Mouse (Mus musculus): ENCODE data around the gene Samsn1. TPM values are rescaled to one million over a fixed set of nuclear protein-coding genes. Genes with fewer than 3 reads are reported as not detected.

Samsn1 gene
- total RNA-seq, 2 experiments from 2014 or later = 1.6 to 1.7 TPM

DNA sequence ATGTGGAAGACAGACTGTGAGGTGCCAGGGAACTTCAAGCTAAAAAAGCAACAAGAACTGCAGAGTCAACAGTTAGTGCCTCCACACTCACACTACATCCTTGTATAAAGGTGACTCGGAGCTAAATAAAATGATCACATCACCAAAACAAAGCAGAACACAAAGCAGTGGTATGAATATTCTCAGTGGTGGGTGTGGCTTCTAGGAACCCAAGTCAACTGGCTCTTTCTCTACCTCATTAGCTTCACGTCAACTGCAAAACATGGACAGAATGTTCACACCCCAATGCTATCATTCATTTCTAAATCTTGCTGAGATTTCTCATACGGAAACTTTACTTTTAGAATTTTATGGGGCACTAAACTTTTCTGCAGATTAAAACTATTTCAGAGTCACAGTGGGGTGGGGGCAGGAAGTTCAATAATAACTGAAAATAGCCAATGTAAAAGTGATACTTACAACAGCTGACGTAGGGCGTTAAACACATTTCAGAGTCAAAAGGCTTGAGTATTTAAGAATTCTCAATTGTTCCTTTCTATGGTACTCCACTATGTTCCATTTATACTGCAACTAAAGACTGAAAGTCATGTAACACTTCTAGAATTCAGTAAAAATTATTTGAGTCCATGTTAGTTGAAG lies 127.7 kb downstream of the Samsn1 start:
- no peak for DNase-seq (ENCODE audit: extremely low spot score in 1 of 2, low spot score in 2 of 2)
- intact Hi-C loops (cut with DNase I) = no loop called here

DNA sequence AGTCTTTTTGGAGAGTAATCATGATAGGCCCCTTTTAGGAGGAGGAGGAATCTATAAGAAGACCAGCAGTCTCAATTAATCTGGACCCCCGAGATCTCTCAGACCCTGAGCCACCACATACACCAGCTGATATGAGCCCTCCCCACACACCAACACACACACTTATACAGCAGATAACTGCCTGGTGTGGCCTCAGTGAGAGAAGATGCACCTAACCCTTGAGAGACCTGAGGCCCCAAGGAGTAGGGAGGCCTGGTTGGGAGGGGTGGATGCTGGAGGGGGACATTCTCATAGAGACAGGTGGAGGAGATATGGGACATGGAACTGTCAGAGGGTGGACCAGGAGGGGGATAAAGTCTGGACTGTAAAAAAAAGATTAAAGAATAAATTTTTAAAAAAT lies 128.6 kb downstream of the Samsn1 start:
- no peak for DNase-seq (ENCODE audit: extremely low spot score in 1 of 2, low spot score in 2 of 2)
- intact Hi-C loops (cut with DNase I) = no loop called here

DNA sequence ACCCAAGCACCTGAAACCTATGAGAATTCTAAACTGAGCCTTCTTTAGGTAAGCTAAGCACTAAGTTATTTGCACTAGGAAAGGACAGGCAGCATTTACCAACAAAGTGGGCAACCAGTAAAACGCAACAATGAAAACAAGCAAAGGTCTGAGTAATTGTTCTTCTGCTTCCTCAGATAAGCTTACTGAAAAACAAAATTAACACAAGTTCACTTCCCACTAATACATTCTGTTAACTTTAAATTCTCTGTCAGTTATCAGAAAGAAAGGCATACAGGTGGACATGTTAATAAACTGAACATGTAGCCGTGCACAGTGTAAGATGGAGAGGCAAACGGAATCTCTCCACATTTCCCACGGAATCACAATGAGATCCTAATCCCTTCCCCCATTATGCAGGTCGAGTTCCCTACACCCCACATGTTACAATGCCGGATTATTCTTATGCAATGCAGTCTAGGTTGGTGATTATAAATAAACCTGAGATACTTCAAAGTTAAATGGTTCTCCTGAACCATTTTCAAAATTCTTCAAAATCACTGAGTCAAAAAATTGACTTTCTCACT lies 132.9 kb downstream of the Samsn1 start:
- DNase-seq (ENCODE audit: extremely low spot score in 1 of 2, low spot score in 2 of 2) = no peak
- intact Hi-C loops (cut with DNase I) = no loop called here

DNA sequence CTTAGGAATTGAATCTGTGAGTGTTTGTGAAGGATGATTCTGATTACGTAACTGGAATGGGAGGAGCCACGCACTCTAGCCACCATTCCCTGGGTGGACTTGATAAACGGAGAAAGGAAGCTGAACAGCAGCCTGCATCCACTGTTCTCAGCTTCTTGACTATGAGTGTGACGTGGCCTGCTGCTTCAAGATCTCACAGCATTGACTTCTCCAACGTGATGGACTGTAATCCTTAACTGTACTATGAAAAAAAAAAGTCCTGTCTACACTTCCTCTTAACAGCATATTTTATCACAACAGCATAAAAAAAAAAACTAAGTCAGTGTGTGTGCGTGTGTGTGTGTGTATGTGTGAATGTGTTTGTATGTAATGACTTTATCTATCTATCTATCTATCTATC lies 134.9 kb downstream of the Samsn1 start:
- intact Hi-C loops (cut with DNase I) = no loop called here
- no peak for DNase-seq (ENCODE audit: extremely low spot score in 1 of 2, low spot score in 2 of 2)

DNA sequence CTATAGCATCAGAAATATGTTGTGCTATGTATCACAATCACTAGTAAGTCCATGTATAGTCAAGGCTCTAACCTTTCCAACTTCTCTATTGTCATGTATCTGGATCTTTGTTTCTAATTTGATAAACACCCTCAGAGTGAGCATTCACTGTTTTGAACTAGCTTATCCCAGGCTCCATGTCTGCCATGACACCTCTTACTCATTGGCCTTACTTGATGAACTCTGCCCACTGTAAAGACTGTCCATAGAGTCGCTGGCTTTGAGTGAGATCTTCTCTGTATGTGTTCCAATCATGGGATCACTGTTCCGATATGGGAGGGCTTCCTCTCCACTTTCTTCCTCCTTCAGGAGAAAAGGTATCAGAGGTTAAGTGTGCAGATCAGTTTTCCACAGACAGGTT lies 143.2 kb downstream of the Samsn1 start:
- DNase-seq (ENCODE audit: extremely low spot score in 1 of 2, low spot score in 2 of 2) = no peak
- intact Hi-C loops (cut with DNase I) = no loop called here

DNA sequence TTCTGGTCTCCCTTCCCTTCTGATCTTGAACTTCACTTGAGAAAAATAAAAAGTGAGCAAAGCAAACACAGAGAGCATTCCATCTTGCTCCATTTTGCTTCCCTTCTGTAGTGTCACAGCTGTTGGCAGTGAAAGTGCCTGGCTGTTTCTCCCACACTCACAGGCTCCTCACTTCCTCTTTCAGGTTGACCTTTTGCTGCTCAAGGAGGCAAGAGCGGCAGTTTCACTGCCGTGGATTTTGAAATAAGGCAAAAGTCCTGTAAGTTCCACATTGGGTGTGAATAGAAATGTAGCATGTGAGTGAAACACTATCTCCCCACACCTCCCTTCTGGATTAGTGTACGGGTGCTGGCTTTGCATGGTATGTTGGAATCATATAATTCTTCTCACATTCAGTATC lies 144.9 kb downstream of the Samsn1 start:
- intact Hi-C loops (cut with DNase I) = no loop called here
- no peak for DNase-seq (ENCODE audit: extremely low spot score in 1 of 2, low spot score in 2 of 2)

DNA sequence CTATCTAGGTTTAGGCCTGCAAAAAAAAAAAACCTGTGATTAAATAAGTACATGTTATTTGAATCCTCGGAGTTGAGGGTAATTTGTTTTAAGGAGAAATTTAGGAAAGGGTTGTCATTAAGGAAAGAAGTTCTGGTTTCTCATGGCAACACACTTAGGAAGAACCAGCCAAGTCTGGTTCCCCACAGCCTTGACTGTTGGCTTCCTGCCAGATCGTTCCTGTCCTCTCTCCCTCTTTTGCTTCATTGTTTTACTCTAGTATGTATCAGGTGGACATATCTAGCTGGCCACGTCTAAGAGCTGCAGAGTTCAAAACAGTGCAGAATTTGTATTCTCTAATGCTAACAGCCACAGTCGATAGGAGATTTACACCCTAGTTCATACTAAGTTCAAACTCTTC lies 146.2 kb downstream of the Samsn1 start:
- peak in 1 of 2 experiments; percentile 22 for DNase-seq (ENCODE audit: extremely low spot score in 1 of 2, low spot score in 2 of 2)
- intact Hi-C loops (cut with DNase I) = no loop called here

DNA sequence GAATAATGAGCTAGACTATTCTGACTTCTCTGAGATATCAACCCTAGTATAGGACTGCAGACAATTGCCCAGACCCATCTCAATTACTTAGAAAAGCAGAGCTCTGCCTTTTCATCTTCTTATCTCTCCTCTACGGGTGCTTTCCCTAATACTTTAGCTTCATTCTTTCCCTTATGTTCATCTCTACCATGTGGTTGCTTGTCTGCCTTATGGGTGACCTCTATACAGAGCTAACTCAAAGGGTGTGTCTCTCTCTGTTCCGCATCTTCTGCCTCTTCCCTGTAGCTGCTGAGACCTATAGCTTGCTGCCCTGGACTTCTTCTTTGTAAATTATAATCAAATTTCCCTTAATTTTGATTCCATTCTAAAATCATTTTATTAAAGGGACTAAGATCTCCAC lies 147.6 kb downstream of the Samsn1 start:
- intact Hi-C loops (cut with DNase I) = no loop called here
- DNase-seq (ENCODE audit: extremely low spot score in 1 of 2, low spot score in 2 of 2) = no peak

DNA sequence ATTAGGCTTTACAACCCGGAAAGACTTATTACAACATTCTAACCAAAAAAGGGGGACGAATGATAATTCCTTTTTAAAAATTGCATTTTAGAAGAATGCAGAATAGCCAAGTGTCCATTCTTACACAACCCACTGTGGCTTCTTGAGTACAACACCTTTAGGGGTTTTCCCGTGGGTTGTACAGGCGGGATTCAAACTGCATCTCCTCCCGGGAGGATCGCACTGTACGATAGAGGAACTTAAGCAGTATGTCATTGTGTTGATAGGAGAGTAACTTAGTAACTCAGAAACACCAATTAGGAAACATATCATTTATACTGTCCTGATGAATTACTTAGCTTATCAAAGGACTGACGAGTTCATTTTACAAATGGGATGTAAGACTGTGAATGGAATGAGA lies 149.8 kb downstream of the Samsn1 start:
- intact Hi-C loops (cut with DNase I) = loop anchor here (1.0 kb wide), 1 partner anchor 28 kb away; no protein-coding TSS in a partner anchor

DNA sequence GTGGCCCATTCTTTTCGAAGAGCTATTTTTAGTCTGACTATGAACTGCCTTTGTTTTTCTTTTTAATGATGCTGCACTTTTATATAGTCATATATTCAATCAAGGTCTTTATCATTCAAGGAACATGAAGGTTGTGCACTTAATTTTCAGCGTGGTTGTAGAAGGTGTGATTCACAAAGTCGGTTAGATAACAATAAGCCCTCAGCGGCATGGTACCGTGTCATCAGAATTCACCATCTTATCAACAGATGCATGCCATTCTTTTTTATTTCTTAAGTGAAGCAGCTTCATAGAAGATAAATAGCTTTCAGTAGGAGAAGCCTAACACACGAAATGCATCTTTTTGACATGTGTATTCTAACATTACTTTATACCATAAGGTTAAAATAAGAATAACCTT lies 154.7 kb downstream of the Samsn1 start:
- no peak for DNase-seq (ENCODE audit: extremely low spot score in 1 of 2, low spot score in 2 of 2)
- intact Hi-C loops (cut with DNase I) = no loop called here

More for the DNA sequence above, 149.8 kb downstream of the Samsn1 start:
- no peak for DNase-seq (ENCODE audit: extremely low spot score in 1 of 2, low spot score in 2 of 2)

DNA sequence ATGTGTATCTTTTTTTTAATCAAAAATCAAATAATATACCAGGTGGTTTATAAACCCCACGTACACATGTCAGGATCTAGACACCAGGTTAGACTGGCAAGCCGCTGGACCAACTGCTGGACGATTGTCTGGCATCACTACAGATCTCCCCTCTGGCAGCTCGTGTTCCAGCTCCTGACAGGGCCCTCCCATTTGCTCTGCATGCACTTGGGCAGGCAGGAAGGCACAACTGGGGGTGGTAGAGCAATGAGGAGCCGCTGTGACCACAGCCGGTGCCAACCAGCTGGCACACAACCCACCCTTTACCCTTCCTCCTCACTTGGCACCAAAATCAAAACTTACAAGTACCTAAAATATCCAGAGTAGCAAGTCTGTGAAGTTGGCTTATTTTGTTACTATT lies 156.6 kb downstream of the Samsn1 start:
- DNase-seq (ENCODE audit: extremely low spot score in 1 of 2, low spot score in 2 of 2) = peak in 1 of 2 experiments; percentile 15
- intact Hi-C loops (cut with DNase I) = no loop called here

- no peak for DNase-seq (ENCODE audit: extremely low spot score in 1 of 2, low spot score in 2 of 2)
- intact Hi-C loops (cut with DNase I) = no loop called here
These were observed 157.4 kb downstream of the Samsn1 start for GRCm38 (mm10) chr16:75864673-75865072.

- DNase-seq (ENCODE audit: extremely low spot score in 1 of 2, low spot score in 2 of 2) = no peak
- intact Hi-C loops (cut with DNase I) = no loop called here
These were observed 165.7 kb downstream of the Samsn1 start for GRCm38 (mm10) chr16:75856343-75856742.

DNA sequence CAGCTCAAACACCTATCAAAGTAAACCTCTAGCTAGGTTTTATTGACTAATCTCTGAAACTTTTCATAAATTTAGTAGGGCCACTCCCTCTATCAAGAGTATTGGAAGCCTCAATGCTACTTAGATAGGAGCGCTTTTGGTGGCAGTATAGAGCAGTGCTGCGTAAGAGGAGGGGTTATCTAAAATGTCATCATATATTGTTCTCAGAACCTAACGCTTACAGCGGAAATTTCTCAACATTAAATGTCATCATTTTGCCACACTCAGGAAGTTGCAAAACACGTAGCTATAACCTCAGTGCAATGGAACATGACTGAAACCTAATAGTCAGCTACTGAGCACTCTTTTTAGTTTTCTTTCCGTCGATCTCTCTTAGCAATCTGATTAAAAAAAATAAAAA lies 166.7 kb downstream of the Samsn1 start:
- DNase-seq (ENCODE audit: extremely low spot score in 1 of 2, low spot score in 2 of 2) = no peak
- intact Hi-C loops (cut with DNase I) = no loop called here

GRCm38 (mm10) chr16:75853556-75854271 lies 168.4 kb downstream of the Samsn1 start:
- intact Hi-C loops (cut with DNase I) = no loop called here
- DNase-seq (ENCODE audit: extremely low spot score in 1 of 2, low spot score in 2 of 2) = no peak

DNA sequence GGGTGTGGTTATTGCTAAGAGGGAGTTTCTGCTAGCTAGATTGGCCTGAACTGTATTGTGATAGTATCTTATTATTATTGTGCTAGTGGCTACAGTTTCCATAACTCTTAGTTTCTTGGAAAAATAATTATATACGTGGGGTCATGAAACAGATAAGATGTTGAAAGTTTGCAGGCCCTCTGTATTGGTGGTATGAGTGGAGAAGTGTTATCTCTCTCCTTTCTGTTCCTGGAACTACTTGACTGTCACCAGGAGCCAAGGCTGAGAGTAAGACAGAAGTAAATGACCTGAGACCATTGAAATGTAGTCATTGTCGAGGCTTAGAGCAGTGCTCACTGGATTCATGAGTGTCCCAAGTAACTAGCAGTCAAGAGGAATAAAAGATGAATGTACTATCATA lies 169.6 kb downstream of the Samsn1 start:
- intact Hi-C loops (cut with DNase I) = no loop called here
- no peak for DNase-seq (ENCODE audit: extremely low spot score in 1 of 2, low spot score in 2 of 2)

- intact Hi-C loops (cut with DNase I) = no loop called here
- DNase-seq (ENCODE audit: extremely low spot score in 1 of 2, low spot score in 2 of 2) = no peak
These were observed 173.0 kb downstream of the Samsn1 start for GRCm38 (mm10) chr16:75849039-75849438.

DNA sequence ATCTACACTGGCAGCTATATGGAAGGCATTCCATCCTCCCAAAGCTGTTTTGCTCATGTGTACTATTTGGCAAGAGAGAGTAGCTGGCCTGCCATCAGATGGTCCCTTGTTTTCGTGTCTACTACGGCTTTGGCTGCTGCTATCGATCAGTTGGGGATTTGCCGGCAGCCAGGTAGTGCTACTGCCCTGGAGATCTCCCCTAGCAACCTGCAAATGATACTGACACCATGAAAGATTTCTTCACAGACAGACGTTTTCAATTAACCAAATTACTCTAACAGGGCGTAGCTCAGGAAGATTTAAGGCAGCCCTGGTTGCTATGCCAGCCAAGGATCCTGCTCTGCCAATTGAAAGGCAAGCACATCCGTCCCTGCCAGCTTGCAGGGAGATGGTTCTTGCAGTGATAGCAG lies 178.4 kb downstream of the Samsn1 start:
- peak in 1 of 2 experiments; percentile 18 for DNase-seq (ENCODE audit: extremely low spot score in 1 of 2, low spot score in 2 of 2)

DNA sequence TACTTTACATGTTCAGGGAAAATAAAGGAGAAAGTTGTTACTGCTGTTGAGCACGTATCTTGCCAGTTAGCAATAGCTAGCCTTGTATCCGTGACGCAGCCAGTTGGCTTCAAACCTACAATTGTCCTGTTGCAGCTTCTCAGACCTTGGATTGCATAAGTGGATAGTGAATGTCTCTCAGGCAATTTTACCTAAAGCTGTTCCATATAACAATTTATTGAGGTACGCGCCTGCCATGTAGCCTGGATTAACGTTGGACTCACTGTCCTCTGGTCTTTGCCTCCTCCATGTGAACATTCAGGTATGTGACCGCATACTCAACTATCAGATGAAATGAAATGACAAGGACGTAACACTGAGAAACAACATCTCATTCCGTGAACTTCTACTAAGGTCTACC lies 179.1 kb downstream of the Samsn1 start:
- DNase-seq (ENCODE audit: extremely low spot score in 1 of 2, low spot score in 2 of 2) = no peak
- intact Hi-C loops (cut with DNase I) = no loop called here

More for the DNA sequence above, 178.4 kb downstream of the Samsn1 start:
- intact Hi-C loops (cut with DNase I) = no loop called here

GRCm38 (mm10) chr16:75842569-75842968 lies 179.5 kb downstream of the Samsn1 start:
- peak in 1 of 2 experiments; percentile 33 for DNase-seq (ENCODE audit: extremely low spot score in 1 of 2, low spot score in 2 of 2)
- intact Hi-C loops (cut with DNase I) = no loop called here
